Mouse (Mus musculus): ENCODE data around the gene Mbd3l1. TPM values are rescaled to one million over a fixed set of nuclear protein-coding genes. Genes with fewer than 3 reads are reported as not detected.

Mbd3l1 gene
- polyA plus RNA-seq, 1 experiment from 2014 or later, result not detected

Small RNA genes within 50 kb of the gene (microRNA-seq; reads per million reads assigned to microRNA genes)
- gene Gm22854, result not detected

Other genes with a start within 250 kb of the Mbd3l1 start
- 121 and 128 TPM in 2 replicates for gene Chordc1, start 186.2 kb upstream of the Mbd3l1 start, polyA plus RNA-seq (2014; fragmentation: Nextera tagmentation; extraction: Ambion mirVana)
- gene Naalad2, start 75.4 kb upstream of the Mbd3l1 start, polyA plus RNA-seq (2014; fragmentation: Nextera tagmentation; extraction: Ambion mirVana), result 1.1 and 1.4 TPM in 2 replicates
- not detected in 2 replicates for gene Ubtfl1, start 73.9 kb upstream of the Mbd3l1 start, polyA plus RNA-seq (2014; fragmentation: Nextera tagmentation; extraction: Ambion mirVana)
- 0.28 TPM in 1 of 2 replicates, not detected in the other for gene Mbd3l2, start 47.7 kb upstream of the Mbd3l1 start, polyA plus RNA-seq (2014; fragmentation: Nextera tagmentation; extraction: Ambion mirVana)
- 44.0 and 46.2 TPM in 2 replicates for gene Zfp558, start 91 bp upstream of the Mbd3l1 start, polyA plus RNA-seq (2014; fragmentation: Nextera tagmentation; extraction: Ambion mirVana)
- gene Muc16, start 196.2 kb downstream of the Mbd3l1 start, polyA plus RNA-seq (2014; fragmentation: Nextera tagmentation; extraction: Ambion mirVana), result not detected in 2 replicates

All from neural tube, embryonic 14.5 days (tissue).